Mouse (Mus musculus) ES-Bruce4 (cell line): ENCODE data around the gene Lrsam1. TPM values are rescaled to one million over a fixed set of nuclear protein-coding genes. Genes with fewer than 3 reads are reported as not detected.

ENCODE experiments used
- H3K27ac ChIP-seq: 2 replicates; pipeline ENCODE4 v1.5.1; 2012; ENCODE audit warnings: low read length, inconsistent platforms; ENCODE audit not compliant: insufficient read depth
- H3K27me3 ChIP-seq: 2 replicates; pipeline ENCODE4 v1.6.1; 2012; ENCODE audit warnings: mild to moderate bottlenecking, low read length, inconsistent platforms; ENCODE audit not compliant: control insufficient read depth, poor library complexity, insufficient read depth, severe bottlenecking
- H3K36me3 ChIP-seq: 2 replicates; pipeline ENCODE4 v1.6.1; 2012; ENCODE audit warnings: inconsistent platforms, mild to moderate bottlenecking, low read length, moderate library complexity; ENCODE audit not compliant: control insufficient read depth, poor library complexity, insufficient read depth, severe bottlenecking
- H3K4me1 ChIP-seq: one replicate; pipeline ENCODE4 v1.8.1; 2011; ENCODE audit warnings: low read length; ENCODE audit not compliant: control insufficient read depth, insufficient read depth
- H3K4me3 ChIP-seq: 2 replicates; pipeline ENCODE4 v1.5.1; 2011; ENCODE audit warnings: low read depth, mild to moderate bottlenecking, low read length
- H3K9ac ChIP-seq: 2 replicates; pipeline ENCODE4 v1.6.1; 2012; ENCODE audit warnings: low read depth, mild to moderate bottlenecking, inconsistent platforms; ENCODE audit not compliant: poor library complexity, severe bottlenecking
- H3K9me3 ChIP-seq: replicated peaks from 2 replicates; pipeline ENCODE4 v1.6.1; 2012; ENCODE audit warnings: mild to moderate bottlenecking, low read length, inconsistent platforms; ENCODE audit not compliant: control insufficient read depth, poor library complexity, insufficient read depth, severe bottlenecking
- CTCF ChIP-seq: IDR thresholded peaks from one replicate; pipeline ENCODE4 v1.8.1; 2011; ENCODE audit warnings: low read depth, low read length
- EP300 ChIP-seq: IDR thresholded peaks from 2 replicates; pipeline ENCODE4 v1.6.1; 2011; ENCODE audit warnings: low read depth, low read length; ENCODE audit not compliant: insufficient read depth
- POLR2A ChIP-seq: IDR thresholded peaks from one replicate; pipeline ENCODE4 v1.8.1; 2011; ENCODE audit warnings: low read length; ENCODE audit not compliant: insufficient read depth
- polyA plus RNA-seq: library from polyadenylated mRNA; stranded (reverse); fragments of >200 nt; gene quantifications from 2 replicates; pipeline ENCODE4 v1.2.4, GENCODE M21; 2011; ENCODE audit warnings: low read depth; ENCODE audit not compliant: missing spikeins, insufficient read depth, insufficient read length

Gene Lrsam1
- polyA plus RNA-seq, 1 experiment = 14.7 TPM

DNA sequence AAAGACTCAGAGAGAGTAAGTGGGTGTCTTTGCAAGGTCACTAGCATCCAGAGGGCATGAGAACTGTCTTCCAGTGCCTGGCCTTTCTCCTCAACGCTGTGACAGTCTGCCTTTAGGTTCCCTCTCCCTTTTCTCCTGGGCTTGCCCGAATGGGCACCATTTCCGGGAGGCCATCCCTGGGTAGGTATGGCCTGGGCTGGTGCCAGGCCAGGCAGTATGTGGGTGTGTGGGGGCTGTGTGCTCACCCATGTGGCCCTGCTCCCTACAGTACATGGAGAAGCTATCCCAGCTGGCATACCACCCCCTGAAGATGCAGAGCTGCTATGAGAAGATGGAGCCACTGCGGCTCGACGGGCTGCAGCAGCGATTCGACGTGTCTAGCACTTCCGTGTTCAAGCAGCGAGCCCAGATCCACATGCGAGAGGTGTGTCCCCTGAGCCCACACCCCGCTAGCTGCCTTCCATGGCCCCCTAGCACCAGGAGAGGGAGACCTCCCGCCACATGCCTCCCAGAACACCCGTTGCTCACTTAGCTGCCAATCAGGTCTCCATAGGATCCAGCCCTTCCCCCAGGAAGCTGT lies 39.5 kb downstream of the Lrsam1 start:
- H3K36me3 ChIP-seq = 0 out of 2 replicates have a peak, but pooled peaks cover 5% of the 10 kb centered on the region
- H3K9ac ChIP-seq = no peak overlapping the region
- no peak overlapping the region for H3K4me3 ChIP-seq
- no peak overlapping the region for H3K27ac ChIP-seq
- TF ChIP-seq CTCF (no peak), EP300 (no peak), POLR2A (no peak)
- H3K4me1 ChIP-seq = peaks cover 8% of the 10 kb centered on the region
- H3K27me3 ChIP-seq = no peaks in the 10 kb centered on the region
- no peaks in the 10 kb centered on the region for H3K9me3 ChIP-seq

DNA sequence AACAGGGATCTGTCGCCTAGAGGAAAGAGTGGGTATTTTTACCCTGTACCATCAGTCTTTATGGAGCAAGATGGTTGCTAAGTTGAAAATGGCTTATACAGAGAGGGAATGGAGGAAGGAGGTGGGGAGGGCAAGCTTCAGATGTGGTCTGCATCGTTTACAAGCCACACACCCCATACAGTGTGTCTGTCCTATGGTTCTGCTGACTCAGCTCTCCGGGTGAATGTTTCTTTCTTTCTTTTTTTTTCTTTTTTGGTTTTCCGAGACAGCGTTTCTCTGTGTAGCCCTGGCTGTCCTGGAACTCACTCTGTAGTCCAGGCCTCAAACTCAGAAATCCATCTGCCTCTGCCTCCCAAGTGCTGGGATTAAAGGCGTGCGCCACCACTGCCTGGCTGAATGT lies 40.2 kb downstream of the Lrsam1 start:
- Histone ChIP-seq H3K9ac (no peak overlapping the region), H3K27ac (no peak overlapping the region), H3K27me3 (no peaks in the 10 kb centered on the region), H3K9me3 (no peaks in the 10 kb centered on the region), H3K4me3 (no peak overlapping the region), H3K36me3 (0 out of 2 replicates have a peak, but pooled peaks cover 5% of the 10 kb centered on the region), H3K4me1 (peaks cover 8% of the 10 kb centered on the region)
- no peak for TF ChIP-seq EP300
- TF ChIP-seq CTCF = no peak
- TF ChIP-seq POLR2A = no peak

DNA sequence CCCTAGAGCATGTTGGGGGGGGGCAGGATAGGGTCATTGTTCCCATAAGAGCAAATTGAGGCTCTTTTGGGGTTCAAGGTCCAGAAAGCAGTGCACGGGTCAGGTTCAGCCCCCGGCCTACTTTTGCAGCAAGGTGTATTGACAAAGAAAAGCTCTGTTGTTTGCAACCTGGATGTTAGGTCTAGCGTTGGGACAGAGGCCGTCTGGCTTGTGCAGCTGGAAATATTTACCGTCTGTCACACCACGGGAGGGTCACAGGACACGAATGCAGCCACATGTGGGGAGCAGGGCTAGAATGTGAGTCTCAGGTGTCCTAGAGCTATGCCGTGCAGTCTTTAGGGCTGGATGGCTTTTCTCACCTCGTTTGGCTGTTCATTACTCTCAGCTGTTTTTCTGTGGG lies 43.0 kb downstream of the Lrsam1 start:
- no peaks in the 10 kb centered on the region for H3K27me3 ChIP-seq
- peaks cover 6% of the 10 kb centered on the region for H3K4me1 ChIP-seq
- H3K27ac ChIP-seq = no peak overlapping the region
- no peak overlapping the region for H3K9ac ChIP-seq
- TF ChIP-seq EP300 = no peak
- TF ChIP-seq CTCF = no peak
- TF ChIP-seq POLR2A = no peak
- H3K36me3 ChIP-seq = 0 out of 2 replicates have a peak, but pooled peaks cover 3% of the 10 kb centered on the region
- no peaks in the 10 kb centered on the region for H3K9me3 ChIP-seq
- H3K4me3 ChIP-seq = no peak overlapping the region

DNA sequence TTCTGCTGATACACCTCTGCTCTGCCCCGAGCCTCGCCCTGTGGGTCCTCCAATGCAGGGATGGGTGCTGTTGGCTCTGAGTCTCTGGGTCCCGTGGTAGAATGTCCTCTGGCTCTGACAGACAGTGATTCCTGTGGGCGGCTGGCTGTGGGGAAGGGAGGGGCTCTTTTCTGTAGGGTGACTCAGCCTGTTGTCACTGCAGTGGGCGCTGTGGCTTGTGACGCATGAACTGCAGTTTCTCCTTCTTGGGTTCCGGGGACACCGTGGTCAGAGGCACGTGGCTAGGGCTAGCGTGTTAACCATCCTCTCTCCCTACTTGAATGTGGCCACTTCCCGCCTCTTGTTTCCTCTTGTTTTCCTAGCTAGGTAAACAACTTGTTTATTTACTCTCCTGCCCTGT lies 43.9 kb downstream of the Lrsam1 start:
- no peak overlapping the region for H3K4me3 ChIP-seq

DNA sequence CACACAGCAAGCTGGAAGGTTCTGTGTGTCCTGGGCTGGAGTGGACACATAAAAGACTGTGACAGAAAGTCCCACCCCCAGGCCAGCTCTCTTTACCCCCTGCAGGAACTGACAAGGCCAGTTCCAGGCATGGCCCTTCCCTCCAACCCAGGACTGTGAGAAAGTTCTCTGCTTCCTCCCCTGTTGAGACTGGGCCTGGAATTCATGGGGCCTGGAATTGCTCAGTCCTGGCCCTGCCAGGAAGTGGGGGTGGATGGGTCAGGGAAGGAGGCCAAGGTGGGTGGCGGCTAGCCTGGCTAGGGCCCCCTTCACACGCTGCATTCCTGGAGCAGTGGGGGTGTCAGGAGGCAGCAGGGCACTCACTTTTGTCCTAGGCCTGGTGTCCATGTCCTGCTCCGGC lies 46.5 kb downstream of the Lrsam1 start:
- H3K4me3 ChIP-seq = no peak overlapping the region
- H3K9me3 ChIP-seq = no peaks in the 10 kb centered on the region
- H3K4me1 ChIP-seq = peaks cover 6% of the 10 kb centered on the region
- H3K9ac ChIP-seq = no peak overlapping the region
- no peak for TF ChIP-seq CTCF
- TF ChIP-seq EP300 = no peak
- TF ChIP-seq POLR2A = no peak
- H3K27me3 ChIP-seq = no peaks in the 10 kb centered on the region
- H3K36me3 ChIP-seq = no peaks in the 10 kb centered on the region
- H3K27ac ChIP-seq = no peak overlapping the region

More for the DNA sequence above, 43.9 kb downstream of the Lrsam1 start:
- no peak overlapping the region for H3K27ac ChIP-seq
- no peaks in the 10 kb centered on the region for H3K27me3 ChIP-seq
- TF ChIP-seq CTCF (no peak), POLR2A (no peak), EP300 (no peak)
- 0 out of 2 replicates have a peak, but pooled peaks cover 2% of the 10 kb centered on the region for H3K36me3 ChIP-seq
- no peak overlapping the region for H3K9ac ChIP-seq
- peaks cover 6% of the 10 kb centered on the region for H3K4me1 ChIP-seq
- no peaks in the 10 kb centered on the region for H3K9me3 ChIP-seq

DNA sequence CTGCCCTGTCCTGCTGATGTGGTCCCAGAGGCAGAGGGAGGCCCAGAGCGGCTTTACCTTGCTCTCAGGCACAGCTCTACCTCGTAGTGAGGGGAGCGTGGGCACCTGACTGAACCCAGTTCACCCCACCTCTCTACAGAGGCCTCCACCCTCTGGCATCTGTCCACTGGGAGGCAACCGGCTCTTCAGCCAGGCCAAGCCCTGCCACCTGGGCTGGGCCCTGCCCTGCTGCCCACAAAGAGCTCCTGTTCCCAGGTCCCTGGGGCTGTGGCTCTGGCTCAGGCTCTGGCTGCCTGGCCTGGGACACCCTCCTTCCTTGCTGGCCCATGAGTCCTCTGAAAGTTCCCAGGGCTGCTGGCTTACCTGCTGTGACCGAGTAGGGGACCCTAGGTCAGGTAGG lies 47.1 kb downstream of the Lrsam1 start:
- no peak overlapping the region for H3K4me3 ChIP-seq
- H3K9ac ChIP-seq = no peak overlapping the region
- TF ChIP-seq EP300 (no peak), POLR2A (no peak), CTCF (no peak)
- H3K27ac ChIP-seq = no peak overlapping the region
- H3K36me3 ChIP-seq = no peaks in the 10 kb centered on the region
- no peaks in the 10 kb centered on the region for H3K9me3 ChIP-seq
- H3K27me3 ChIP-seq = no peaks in the 10 kb centered on the region
- H3K4me1 ChIP-seq = peaks cover 7% of the 10 kb centered on the region
